Mouse (Mus musculus): ENCODE measurements at regions not wholly inside any gene's neighbourhood (a gene's known extent, or its start where the extent isn't known, plus 50 kb on each side); places are given as distances from the start of the nearest gene placed in this dataset.

- no peak for TF ChIP-seq GATA1 (IDR thresholded peaks at IDR 0.05; ENCODE audit: borderline replicate concordance, low read length)
- no peak for TF ChIP-seq FLI1 (IDR thresholded peaks at IDR 0.05; ENCODE audit: low read length)
Observed at GRCm38 (mm10) chr4:55894116-55894885, 362.0 kb upstream of the Klf4 start.
